Mouse (Mus musculus) kidney, embryonic 16.5 days (tissue): ENCODE measurements at regions not wholly inside any gene's neighbourhood (a gene's known extent, or its start where the extent isn't known, plus 50 kb on each side); places are given as distances from the start of the nearest gene placed in this dataset.

Source experiments
- ATAC-seq: fragments of 200-750 bp; cut with Nextera tagmentation; 2 replicates; pipeline ENCODE4 v1.8.0; 2017; ENCODE audit warnings: moderate TSS enrichment; ENCODE audit not compliant: low FRiP score, low TSS enrichment
- H3K27ac ChIP-seq: fragments of 300-500 bp; sonication (generic); 2 replicates; pipeline ENCODE4 v1.5.1; 2014; ENCODE audit warnings: low read length
- H3K27me3 ChIP-seq: fragments of 300-500 bp; sonication (generic); 2 replicates; pipeline ENCODE4 v1.6.1; 2014; ENCODE audit warnings: low read length, control low read depth, mixed read lengths; ENCODE audit not compliant: insufficient read depth
- H3K36me3 ChIP-seq: fragments of 300-500 bp; sonication (generic); 2 replicates; pipeline ENCODE4 v1.6.1; 2014; ENCODE audit warnings: low read length, control low read depth, mixed read lengths; ENCODE audit not compliant: insufficient read depth
- H3K4me1 ChIP-seq: fragments of 300-500 bp; sonication (generic); 2 replicates; pipeline ENCODE4 v1.6.1; 2014; ENCODE audit warnings: low read length, control low read depth, mixed read lengths; ENCODE audit not compliant: insufficient read depth
- H3K4me2 ChIP-seq: fragments of 300-500 bp; sonication (generic); replicated peaks from 2 replicates; pipeline ENCODE4 v1.6.1; 2014; ENCODE audit warnings: low read depth, low read length
- H3K4me3 ChIP-seq: fragments of 300-500 bp; sonication (generic); 2 replicates; pipeline ENCODE4 v1.5.1; 2014; ENCODE audit warnings: mild to moderate bottlenecking, low read length
- H3K9ac ChIP-seq: fragments of 300-500 bp; sonication (generic); replicated peaks from 2 replicates; pipeline ENCODE4 v1.6.1; 2014; ENCODE audit warnings: low read length
- H3K9me3 ChIP-seq: fragments of 300-500 bp; sonication (generic); 2 replicates; pipeline ENCODE4 v1.6.1; 2016; ENCODE audit warnings: low read length, control low read depth
- WGBS: fragments of 180-500 bp; shearing (Covaris S2); extraction: QIAGEN DNeasy Blood & Tissue Kit; methylation state at CpG from one replicate; pipeline ENCODE4 v1.1.7; 2014; 5-methylcytosine and 5-hydroxymethylcytosine counted together

DNA sequence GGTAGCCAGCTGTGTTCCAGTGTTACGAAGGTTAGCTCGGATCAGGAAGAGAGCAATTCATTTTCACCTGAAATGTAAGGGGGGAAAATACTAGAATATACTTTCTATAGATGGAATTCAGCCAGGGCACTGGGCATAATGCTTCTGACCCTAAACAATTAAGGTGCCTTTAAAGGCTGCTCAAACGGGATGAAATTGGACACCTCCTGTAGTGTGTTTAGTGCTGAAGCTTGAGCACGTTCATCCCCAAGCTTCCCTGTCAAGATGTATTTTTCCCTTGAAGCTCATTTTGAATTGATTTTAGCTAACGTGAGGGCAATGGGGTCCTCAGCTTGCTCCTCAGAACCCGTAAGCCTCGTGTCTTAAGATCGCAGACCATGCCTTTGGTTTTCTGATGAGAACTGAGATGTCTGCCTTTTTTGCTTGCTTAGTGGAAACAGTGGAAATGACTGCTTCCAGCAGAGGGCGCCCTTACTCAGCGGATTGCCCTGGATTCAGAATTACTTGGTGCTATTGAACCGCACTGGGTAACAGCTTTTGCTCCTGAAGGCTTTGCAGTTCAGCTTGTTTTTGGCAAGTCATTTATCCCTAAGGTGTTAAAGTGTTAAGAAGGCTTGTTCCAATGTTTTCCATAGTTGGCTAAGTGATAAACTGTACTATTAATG, 74.6 kb upstream of the Fermt1 start:
- H3K36me3 ChIP-seq: no peaks in the 10 kb centered on the region
- no peak overlapping the region for H3K4me3 ChIP-seq
- H3K9me3 ChIP-seq: no peaks in the 10 kb centered on the region
- H3K9ac ChIP-seq: no peak overlapping the region
- H3K4me1 ChIP-seq: no peaks in the 10 kb centered on the region
- H3K27ac ChIP-seq: no peak overlapping the region
- ATAC-seq: peak; percentile 54; the same call in 1 of the 2 replicates
- no peaks in the 10 kb centered on the region for H3K27me3 ChIP-seq
- peak overlapping the region; percentile 30; the same call in 1 of the 2 replicates for H3K4me2 ChIP-seq
- WGBS: 19% methylated on average over 11 of the region's 11 CpGs

DNA sequence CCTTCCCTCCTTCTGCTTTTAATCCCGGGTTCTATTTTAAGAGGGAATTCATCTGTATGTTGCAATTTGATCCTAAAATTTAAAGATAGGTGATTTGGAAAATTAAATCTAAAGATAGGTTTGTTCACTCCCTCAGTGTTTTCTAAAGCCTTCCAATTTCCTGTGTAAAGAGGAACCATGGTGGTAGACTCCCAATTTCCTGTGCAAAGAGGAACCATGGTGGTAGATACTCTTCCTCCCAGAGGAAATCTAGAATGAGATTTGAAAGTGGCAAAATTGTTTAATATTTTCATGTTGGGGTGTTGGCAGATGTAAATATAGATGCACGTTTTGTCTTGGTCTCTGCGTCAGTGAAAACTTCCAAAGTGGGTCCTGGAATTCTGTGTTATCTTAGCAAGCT, 75.5 kb upstream of the Fermt1 start:
- Histone ChIP-seq H3K4me1 (no peaks in the 10 kb centered on the region), H3K4me2 (no peak overlapping the region), H3K27ac (no peak overlapping the region), H3K9me3 (no peaks in the 10 kb centered on the region), H3K36me3 (no peaks in the 10 kb centered on the region), H3K27me3 (no peaks in the 10 kb centered on the region), H3K9ac (no peak overlapping the region), H3K4me3 (no peak overlapping the region)
- 86% methylated on average over 3 of the region's 3 CpGs for WGBS
- ATAC-seq: no peak

DNA sequence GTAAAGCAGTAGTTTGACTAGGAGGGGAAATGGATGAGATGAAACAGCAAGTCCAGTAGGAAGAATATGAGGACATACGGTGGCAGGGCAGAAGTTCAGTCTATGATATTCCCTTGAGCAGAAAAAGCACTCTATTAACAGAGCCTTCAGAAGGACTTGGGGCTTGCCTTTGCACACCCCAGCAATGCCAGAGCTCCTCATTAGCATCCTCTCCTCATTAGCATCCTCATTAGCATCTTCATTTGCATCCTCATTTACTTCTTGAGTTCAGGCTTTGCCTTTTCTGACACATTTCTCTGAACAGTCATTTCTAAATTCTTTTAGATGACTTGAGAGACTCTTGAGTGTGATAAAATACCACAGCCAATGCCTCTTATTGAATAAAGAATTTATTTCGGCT, 81.3 kb upstream of the Fermt1 start:
- Histone ChIP-seq H3K4me3 (no peak overlapping the region), H3K36me3 (no peaks in the 10 kb centered on the region), H3K27ac (no peak overlapping the region), H3K9ac (no peak overlapping the region), H3K4me2 (no peak overlapping the region), H3K9me3 (no peaks in the 10 kb centered on the region), H3K4me1 (no peaks in the 10 kb centered on the region), H3K27me3 (no peaks in the 10 kb centered on the region)
- no peak for ATAC-seq
- WGBS: 79% methylated on average over 2 of the region's 2 CpGs

DNA sequence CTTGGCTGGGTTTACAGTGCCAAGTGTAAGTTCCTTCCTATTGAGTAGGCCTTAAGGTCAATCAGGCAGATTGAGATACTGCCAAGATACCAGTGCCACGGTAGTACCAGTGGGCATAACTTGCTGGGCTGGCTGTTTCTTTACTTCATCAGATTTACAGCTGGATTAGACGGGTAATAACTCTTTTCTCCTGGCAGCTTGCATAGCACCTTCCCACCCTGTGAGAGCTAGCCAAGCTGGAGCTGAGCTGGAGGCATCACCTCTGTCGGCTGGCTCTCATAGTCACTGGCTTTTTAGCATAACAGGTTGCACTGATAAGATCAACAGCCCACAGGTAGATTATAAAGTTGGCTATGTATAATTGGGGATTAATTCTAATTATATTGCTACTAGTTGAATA, 89.7 kb upstream of the Fermt1 start:
- no peak for ATAC-seq
- 53% methylated on average over 3 of the region's 3 CpGs for WGBS
- no peaks in the 10 kb centered on the region for H3K4me1 ChIP-seq
- no peak overlapping the region for H3K27ac ChIP-seq
- no peaks in the 10 kb centered on the region for H3K27me3 ChIP-seq
- no peaks in the 10 kb centered on the region for H3K36me3 ChIP-seq
- no peak overlapping the region for H3K4me2 ChIP-seq
- no peak overlapping the region for H3K9ac ChIP-seq
- no peak overlapping the region for H3K4me3 ChIP-seq
- no peaks in the 10 kb centered on the region for H3K9me3 ChIP-seq

DNA sequence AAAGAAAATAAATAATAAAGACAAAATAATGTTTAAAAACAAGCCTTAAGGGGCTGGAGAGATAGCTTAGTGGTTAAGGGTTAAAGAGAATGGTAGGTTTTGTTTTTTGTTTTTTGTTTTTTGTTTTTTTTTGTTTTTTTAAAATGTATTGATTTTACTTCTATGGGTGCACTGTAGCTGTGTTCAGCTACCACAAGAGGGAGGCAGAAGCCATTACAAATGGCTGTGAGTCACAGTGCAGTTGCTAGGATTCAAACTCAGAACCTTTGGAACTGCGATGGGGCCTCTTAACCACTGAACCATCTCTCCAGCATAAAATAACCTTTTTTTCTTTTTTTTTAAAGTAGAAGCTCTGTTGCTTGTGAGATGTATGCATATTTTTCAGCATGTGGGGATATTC, 95.0 kb upstream of the Fermt1 start:
- Histone ChIP-seq H3K4me3 (no peak overlapping the region), H3K9me3 (no peaks in the 10 kb centered on the region), H3K27ac (no peak overlapping the region), H3K4me2 (no peak overlapping the region), H3K36me3 (no peaks in the 10 kb centered on the region), H3K27me3 (no peaks in the 10 kb centered on the region), H3K4me1 (no peaks in the 10 kb centered on the region), H3K9ac (no peak overlapping the region)
- WGBS: 94% methylated on average over 1 of the region's 1 CpGs
- no peak for ATAC-seq

DNA sequence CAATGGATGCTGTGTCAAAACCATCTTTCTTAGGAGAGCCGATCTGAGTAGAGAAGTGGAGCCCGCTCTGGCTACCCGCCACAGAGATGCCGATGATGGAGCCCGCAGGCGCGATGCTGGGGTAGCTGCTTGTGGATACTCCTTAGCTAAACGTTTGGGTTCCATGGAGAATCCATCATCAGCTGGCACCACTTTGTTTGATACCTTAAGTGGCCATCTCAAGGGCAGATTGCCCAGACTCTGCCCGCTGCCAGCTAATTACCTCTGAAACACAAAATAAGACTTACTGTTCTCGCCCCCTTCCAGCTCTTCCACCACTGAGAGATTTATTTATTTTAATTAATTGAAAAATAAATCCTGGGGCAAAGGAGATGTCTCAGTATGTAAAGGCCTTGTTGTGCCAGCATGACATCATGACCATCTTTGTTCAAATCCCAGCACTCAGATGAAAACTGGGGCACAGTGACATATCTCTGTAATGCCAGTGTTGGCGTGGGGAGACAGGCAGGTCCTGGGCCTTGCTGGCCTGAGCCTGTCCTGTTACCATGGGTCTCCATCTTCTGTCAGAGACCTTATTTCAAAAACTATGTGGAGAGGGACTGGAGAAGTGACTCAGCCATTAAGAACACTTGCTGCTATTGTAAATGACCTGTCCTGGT, 132.1 kb upstream of the Fermt1 start:
- H3K36me3 ChIP-seq: no peaks in the 10 kb centered on the region
- no peak overlapping the region for H3K4me2 ChIP-seq
- no peak overlapping the region for H3K9ac ChIP-seq
- no peaks in the 10 kb centered on the region for H3K9me3 ChIP-seq
- H3K27me3 ChIP-seq: no peaks in the 10 kb centered on the region
- no peak overlapping the region for H3K4me3 ChIP-seq
- 93% methylated on average over 11 of the region's 11 CpGs for WGBS
- H3K4me1 ChIP-seq: no peaks in the 10 kb centered on the region
- no peak for ATAC-seq
- no peak overlapping the region for H3K27ac ChIP-seq

DNA sequence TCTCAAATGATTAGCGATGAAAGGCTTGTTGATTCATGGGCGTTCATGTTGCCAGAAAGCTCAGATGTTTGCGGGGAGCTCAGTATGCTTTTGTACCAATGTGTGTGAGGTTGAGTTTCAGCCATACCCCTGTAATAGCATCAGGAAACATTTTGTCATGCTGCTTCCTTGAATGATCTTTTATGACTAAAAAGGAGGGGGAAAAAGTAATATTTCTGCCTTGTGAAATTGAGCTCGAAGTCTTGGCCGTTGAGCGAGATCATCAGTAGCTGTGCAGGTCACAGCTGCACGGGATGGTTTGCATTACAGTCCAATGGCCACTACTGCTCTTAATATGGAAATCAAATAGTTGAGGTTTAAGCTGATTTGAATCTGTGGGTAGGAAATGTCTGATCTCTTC, 145.3 kb upstream of the Fermt1 start:
- Histone ChIP-seq H3K4me1 (no peaks in the 10 kb centered on the region), H3K4me2 (no peak overlapping the region), H3K36me3 (no peaks in the 10 kb centered on the region), H3K9ac (no peak overlapping the region), H3K27ac (no peak overlapping the region), H3K9me3 (no peaks in the 10 kb centered on the region), H3K4me3 (no peak overlapping the region), H3K27me3 (no peaks in the 10 kb centered on the region)
- 41% methylated on average over 7 of the region's 7 CpGs for WGBS
- ATAC-seq: no peak

DNA sequence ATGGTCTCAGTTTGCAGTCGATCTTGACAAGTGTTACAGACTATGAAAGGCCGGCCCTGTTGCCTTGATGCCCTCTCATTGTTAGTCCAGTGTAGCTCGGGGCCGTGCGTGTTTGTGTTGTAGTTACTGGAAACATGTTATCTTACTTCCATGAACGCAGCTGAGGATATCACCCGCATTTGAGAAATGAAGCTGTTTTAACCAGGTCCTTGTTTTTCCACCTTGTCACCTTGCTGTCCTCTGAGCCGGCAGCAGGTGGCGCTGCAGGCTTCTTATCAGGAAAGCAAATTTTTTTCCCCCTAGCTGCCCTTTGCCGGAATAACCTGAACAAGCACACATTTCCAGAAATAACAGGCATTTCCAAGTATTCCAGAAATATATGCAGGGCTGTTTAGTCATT, 167.9 kb upstream of the Fermt1 start:
- Histone ChIP-seq H3K27me3 (no peaks in the 10 kb centered on the region), H3K9me3 (no peaks in the 10 kb centered on the region), H3K4me2 (no peak overlapping the region), H3K36me3 (no peaks in the 10 kb centered on the region), H3K4me1 (0 out of 2 replicates have a peak, but pooled peaks cover 3% of the 10 kb centered on the region), H3K9ac (no peak overlapping the region), H3K27ac (no peak overlapping the region), H3K4me3 (no peak overlapping the region)
- ATAC-seq: peak; percentile 27; the same call in 1 of the 2 replicates
- WGBS: 22% methylated on average over 10 of the region's 10 CpGs

DNA sequence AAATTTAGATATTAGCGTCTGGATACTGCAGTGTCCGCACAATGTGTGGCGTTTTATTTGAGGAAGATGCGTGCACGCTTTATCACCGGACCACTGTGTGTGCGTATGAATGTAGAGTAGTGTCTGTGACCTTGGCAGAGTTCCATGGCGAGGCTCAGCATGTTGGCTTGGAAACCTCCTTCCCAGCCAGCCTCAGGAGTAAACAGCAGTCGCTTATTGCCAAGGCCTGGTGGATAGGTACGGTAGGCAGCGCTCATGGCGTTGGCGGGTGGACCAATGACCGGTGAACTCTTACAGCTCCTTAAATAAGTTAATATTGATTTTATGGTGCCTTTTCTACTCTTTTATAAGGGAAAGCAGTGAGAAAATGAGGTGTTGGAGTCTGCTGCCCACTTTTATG, 172.9 kb upstream of the Fermt1 start:
- ATAC-seq: no peak
- no peaks in the 10 kb centered on the region for H3K9me3 ChIP-seq
- no peak overlapping the region for H3K4me2 ChIP-seq
- no peak overlapping the region for H3K9ac ChIP-seq
- 0 out of 2 replicates have a peak, but pooled peaks cover 3% of the 10 kb centered on the region for H3K4me1 ChIP-seq
- H3K4me3 ChIP-seq: no peak overlapping the region
- no peaks in the 10 kb centered on the region for H3K36me3 ChIP-seq
- H3K27me3 ChIP-seq: no peaks in the 10 kb centered on the region
- H3K27ac ChIP-seq: no peak overlapping the region
- 92% methylated on average over 14 of the region's 14 CpGs for WGBS

DNA sequence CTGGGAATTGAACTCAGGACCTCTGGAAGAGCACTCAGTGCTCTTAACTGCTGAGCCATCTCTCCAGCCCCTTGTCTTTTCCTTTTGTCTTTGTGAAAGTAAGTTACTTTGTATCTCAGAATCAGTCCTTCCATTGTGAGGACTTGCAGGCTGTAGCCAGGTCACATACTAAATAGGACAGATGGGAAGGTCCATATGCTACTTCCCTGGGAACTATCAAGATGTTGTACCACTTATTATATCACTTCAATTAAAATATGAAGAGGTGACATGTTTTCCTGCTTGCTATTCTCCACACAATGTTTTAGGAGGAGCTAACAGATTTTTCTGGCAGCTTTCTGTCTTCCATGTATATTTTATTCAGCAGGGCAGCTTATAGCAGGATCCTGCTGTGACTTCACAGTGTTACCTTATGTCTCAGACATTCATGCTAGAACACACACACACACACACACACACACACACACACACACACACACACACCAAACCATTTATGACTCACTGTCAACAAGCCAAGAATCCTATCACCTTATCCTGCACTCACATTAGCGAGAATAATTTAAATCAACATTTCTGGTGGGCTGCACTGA, 179.6 kb upstream of the Fermt1 start:
- Histone ChIP-seq H3K9me3 (no peaks in the 10 kb centered on the region), H3K27me3 (no peaks in the 10 kb centered on the region), H3K36me3 (no peaks in the 10 kb centered on the region), H3K27ac (no peak overlapping the region), H3K9ac (no peak overlapping the region), H3K4me3 (no peak overlapping the region), H3K4me2 (no peak overlapping the region), H3K4me1 (no peaks in the 10 kb centered on the region)
- 72% methylated on average over 1 of the region's 1 CpGs for WGBS
- no peak for ATAC-seq
